Mouse (Mus musculus): ENCODE results near the gene Vdac1.
"Not testable (repeated sequence)": the region's sequence is repeated elsewhere in the genome, so short reads cannot be mapped to it uniquely, and the experiment has no call there.

Vdac1 gene

GRCm38 (mm10) chr11:52377579-52377978 lies 16.9 kb downstream of the Vdac1 start:
- DNase-seq, result no peak

GRCm38 (mm10) chr11:52379241-52379640 lies 18.6 kb downstream of the Vdac1 start:
- no peak for DNase-seq

- peak; percentile 64 for DNase-seq
These were observed 23.1 kb downstream of the Vdac1 start for GRCm38 (mm10) chr11:52383741-52384140.

- DNase-seq, result no peak
These were observed 24.0 kb downstream of the Vdac1 start for GRCm38 (mm10) chr11:52384667-52385066.

GRCm38 (mm10) chr11:52386892-52387291 lies 26.2 kb downstream of the Vdac1 start:
- DNase-seq, result no peak

GRCm38 (mm10) chr11:52388150-52388549 lies 27.5 kb downstream of the Vdac1 start:
- no peak for DNase-seq

- DNase-seq, result not testable (repeated sequence)
These were observed 28.3 kb downstream of the Vdac1 start for GRCm38 (mm10) chr11:52388979-52389378.

GRCm38 (mm10) chr11:52389933-52390332 lies 29.3 kb downstream of the Vdac1 start:
- no peak for DNase-seq

- DNase-seq, result no peak
These were observed 33.8 kb downstream of the Vdac1 start for GRCm38 (mm10) chr11:52394494-52394893.

GRCm38 (mm10) chr11:52395343-52395742 lies 34.7 kb downstream of the Vdac1 start:
- no peak for DNase-seq

GRCm38 (mm10) chr11:52395940-52396596 lies 35.4 kb downstream of the Vdac1 start, which contains the start of gene 9530068E07Rik:
Gene 9530068E07Rik, plus strand, starts transcription at chr11:52396428.
- peak; percentile 92 for DNase-seq

GRCm38 (mm10) chr11:52396597-52397188 lies 36.0 kb downstream of the Vdac1 start:
- DNase-seq, result no peak

- DNase-seq, result no peak
These were observed 36.8 kb downstream of the Vdac1 start for GRCm38 (mm10) chr11:52397385-52397987.

GRCm38 (mm10) chr11:52401476-52401875 lies 40.8 kb downstream of the Vdac1 start:
- no peak for DNase-seq

GRCm38 (mm10) chr11:52402566-52402965 lies 41.9 kb downstream of the Vdac1 start:
- peak; percentile 45 for DNase-seq

- DNase-seq, result no peak
These were observed 43.5 kb downstream of the Vdac1 start for GRCm38 (mm10) chr11:52404209-52404608.

GRCm38 (mm10) chr11:52405196-52405688 lies 44.6 kb downstream of the Vdac1 start:
- no peak for DNase-seq

GRCm38 (mm10) chr11:52409316-52409715 lies 48.7 kb downstream of the Vdac1 start:
- DNase-seq, result no peak

GRCm38 (mm10) chr11:52418358-52418757 lies 57.7 kb downstream of the Vdac1 start:
- DNase-seq, result no peak

GRCm38 (mm10) chr11:52419246-52419645 lies 58.6 kb downstream of the Vdac1 start:
- DNase-seq, result no peak

- no peak for DNase-seq
These were observed 59.2 kb downstream of the Vdac1 start for GRCm38 (mm10) chr11:52419861-52420260.

GRCm38 (mm10) chr11:52420296-52421052 lies 59.8 kb downstream of the Vdac1 start:
- DNase-seq, result peak; percentile 27
